Mouse (Mus musculus) embryo, embryonic 10 days (tissue): ENCODE data around the gene Zfp808.
"Not testable (repeated sequence)": the region's sequence is repeated elsewhere in the genome, so short reads cannot be mapped to it uniquely, and the experiment has no call there.

Experiments used
- DNase-seq: peaks from one replicate; pipeline ENCODE4 v3.0.0-alpha.2; 2015; ENCODE audit warnings: low spot score

Zfp808 gene

DNA sequence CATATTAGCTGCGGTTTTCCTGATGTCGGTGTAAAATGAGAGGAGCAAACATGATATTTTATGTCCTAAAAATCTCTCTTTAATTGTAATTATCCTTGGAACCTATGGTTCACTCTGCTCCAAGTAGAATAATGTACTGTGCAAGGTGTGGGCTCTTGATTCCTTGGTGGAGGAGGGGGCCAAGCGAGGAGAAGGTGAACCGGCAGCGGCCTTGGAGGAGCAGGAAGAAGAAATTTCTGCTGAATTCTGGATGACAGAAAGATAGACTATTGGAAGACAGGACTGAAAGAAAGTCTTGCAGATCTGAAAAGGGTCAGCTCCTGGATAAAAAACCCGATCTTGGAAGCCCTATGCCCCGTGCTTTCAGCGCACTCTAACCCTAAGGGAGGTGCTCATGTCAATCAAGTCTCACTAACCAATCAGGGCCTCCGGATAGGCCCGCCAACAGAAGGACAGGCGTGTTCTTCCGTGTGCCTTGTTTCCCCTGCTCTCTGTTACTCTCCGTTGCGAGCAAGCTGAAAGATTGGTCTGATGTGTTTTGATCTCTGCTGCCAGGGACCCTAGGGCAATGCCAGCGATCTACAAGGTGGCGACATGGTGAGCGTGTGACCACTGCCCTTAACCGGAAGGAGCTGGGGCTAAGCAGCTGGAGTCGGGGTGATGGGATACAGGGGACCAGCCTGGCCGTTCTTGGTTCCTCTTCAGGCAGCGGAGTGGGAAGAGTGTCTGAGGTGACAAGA, at the start of gene Zfp808:
Gene Zfp808 (plus strand): TSS at position 455 of the 740 bp plus-strand sequence.
- peak; percentile 58 for DNase-seq

DNA sequence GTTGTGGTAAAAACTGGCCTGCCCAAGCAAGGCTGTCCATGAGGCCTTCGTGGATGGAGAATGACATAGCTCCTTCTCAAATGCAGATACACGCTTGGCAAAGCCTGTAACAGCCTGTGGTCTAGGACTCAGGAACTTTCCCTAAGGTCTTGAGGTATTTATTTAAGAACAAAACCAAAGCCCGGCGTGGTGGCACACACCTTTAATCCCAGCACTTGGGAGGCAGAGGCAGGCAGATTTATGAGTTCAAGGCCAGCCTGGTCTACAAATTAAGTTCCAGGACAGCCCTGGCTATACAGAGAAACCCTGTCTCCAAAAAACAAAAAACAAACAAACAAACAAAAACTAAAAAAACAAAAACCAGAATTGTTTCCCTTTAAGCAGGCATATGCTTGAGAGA, 30.9 kb upstream of the Zfp808 start:
- not testable (repeated sequence) for DNase-seq

- DNase-seq, result not testable (repeated sequence)
Measured at GRCm38 (mm10) chr13:62099454-62099853, 30.2 kb upstream of the Zfp808 start.

- DNase-seq, result not testable (repeated sequence)
Measured at GRCm38 (mm10) chr13:62102368-62102767, 27.3 kb upstream of the Zfp808 start.

DNA sequence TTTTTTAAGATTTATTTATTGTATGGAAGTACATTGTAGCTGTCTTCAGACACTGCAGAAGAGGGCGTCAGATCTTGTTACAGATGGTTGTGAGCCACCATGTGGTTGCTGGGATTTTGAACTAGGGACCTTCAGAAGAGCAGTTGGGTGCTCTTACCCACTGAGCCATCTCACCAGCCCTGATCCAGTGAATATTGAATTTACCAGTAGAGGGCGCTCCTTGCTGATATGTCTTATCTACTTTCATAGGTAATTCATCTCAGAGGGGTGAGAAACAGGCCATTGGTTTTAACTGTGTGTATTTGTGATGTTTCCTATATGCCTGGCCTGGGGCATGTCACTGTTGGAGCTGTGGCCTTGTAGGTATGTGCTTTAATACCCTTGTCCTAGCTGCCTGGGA, 13.8 kb upstream of the Zfp808 start:
- DNase-seq, result not testable (repeated sequence)

DNA sequence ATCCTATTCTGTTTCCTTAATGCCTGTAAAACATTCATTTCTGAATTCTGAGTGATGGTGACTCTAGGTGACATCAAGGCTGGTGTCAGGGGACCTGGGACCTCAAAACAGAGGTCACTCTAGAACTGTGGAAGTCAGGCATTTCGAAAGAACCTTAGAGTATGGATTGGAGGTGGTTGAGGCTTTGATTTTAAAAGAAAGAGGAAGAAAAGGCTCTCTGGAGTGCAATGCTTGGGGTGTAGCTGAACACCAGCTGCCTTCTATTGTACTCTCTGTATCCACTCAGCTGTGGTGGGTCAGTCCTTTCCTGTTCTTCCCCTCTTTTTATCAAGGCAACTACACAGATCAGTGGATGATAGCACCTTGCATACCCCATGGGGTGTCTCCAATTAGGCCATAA, 8.1 kb upstream of the Zfp808 start:
- not testable (repeated sequence) for DNase-seq

DNA sequence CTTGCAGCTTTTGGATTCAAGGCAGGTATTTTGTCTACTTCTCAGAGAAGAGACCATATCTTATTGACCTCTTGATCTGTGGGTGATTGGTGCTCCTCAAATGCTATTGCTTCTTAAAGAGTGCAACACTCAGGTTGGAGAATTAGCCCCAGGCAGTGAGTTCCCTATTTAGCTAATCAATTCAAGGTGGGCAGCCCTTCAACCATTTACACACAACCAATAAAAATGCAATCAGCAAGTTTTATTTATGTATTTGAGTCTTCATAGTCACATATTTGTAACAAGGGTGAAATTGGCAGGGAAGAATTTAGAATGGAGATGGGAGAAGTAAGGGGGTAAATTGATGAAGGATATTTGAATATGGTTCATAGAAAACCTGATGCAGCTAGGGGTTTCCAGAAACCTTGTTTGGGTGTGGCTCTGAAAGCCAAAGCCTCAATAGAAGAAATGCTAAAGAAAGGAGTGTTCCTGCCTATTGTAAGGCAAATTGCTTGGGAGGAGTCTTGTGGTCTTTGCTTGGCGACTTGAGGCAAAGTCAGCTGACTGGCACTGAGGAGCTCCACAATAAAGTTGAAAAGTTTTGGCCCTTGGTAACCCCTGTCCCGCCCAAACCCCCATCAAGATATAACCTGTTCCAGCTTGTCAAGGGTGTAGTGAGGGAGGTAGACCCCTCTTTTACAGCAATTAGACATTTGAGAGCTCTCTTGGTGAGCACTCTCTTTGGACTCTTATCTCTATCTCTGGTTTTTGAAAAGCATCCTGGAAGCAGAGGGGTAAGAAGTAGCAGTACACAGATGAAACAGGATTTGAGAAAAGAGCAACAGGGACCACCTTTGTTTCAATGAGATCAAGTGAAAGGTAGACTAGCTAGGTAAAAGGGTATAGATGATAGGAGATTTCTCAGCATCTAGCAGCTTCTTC, 52.4 kb downstream of the Zfp808 start:
- DNase-seq, result not testable (repeated sequence)

GRCm38 (mm10) chr13:62245264-62245663, 115.6 kb downstream of the Zfp808 start:
- DNase-seq, result no peak

DNA sequence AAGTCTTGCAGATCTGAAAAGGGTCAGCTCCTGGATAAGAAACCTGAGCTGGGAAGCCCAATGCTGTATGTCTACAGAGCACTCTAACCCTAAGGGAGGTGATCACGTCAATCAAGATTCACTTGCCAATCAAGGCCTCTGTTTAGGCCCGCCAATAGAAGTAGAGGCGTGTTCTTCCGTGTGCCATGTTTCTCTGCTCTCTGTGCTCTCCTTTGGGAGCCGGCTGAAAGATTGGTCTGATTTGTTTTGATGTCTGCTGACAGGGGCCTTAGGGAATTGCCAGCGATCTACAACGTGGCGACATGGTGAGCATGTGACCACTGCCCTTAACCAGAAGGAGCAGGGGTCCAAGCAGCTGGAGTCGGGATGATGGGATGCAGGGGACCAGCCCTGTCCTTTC, 125.5 kb downstream of the Zfp808 start:
- DNase-seq, result not testable (repeated sequence)

DNA sequence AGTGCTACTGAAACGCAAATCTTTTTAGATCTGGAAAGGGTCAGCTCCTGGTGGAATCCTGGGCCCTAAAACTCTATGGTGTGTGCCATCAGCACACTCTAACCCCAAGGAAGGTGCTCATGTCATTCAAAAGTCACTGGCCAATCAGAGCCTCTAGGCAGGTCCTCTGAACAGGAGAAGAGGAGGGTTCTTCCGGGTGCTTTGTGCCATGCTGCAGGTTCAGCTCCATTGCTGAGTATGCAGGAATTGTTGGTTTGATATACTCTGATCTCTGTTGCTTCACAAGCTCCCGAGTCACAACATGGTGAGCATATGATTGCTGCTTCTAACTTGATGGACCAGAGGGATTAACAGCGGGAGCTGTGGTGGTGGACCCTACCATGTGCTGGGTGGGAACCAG, 133.7 kb downstream of the Zfp808 start:
- DNase-seq, result no peak
